Mouse (Mus musculus): ENCODE data around the gene Cd82.

DNA sequence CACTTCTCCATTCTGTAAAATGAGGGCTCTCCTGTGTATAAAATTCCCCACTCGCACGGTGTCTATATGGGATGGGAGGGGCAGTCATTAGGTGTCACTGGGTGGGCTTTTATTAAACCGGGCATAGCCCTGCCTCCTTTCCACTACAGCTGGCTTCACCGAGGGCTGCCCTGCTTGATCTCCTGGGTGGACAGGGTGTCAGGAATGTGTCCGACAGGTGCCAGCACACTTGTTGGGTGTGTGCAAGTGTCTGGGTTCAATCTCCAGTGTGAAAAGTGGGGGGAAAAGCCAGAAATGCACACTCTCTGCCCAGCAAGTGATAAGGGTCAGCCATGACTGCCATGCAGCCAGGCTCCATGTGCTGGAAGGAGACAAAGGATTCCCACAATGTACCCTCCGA lies 10.9 kb downstream of the Cd82 start:
- TF ChIP-seq POLR2A (IDR thresholded peaks at IDR 0.05; ENCODE audit: borderline replicate concordance, extremely low read depth, insufficient read depth, insufficient read length, poor library complexity, severe bottlenecking), result no peak
- no peak for TF ChIP-seq CTCF (IDR thresholded peaks at IDR 0.05; ENCODE audit: borderline replicate concordance, extremely low read depth, insufficient read depth, insufficient read length)

Data from brain, embryonic 14.5 days (tissue).